Mouse (Mus musculus) cortical plate, adult 2 months (tissue): ENCODE measurements at regions not wholly inside any gene's neighbourhood (a gene's known extent, or its start where the extent isn't known, plus 50 kb on each side); places are given as distances from the start of the nearest gene placed in this dataset.

Source experiments
- H3K27ac ChIP-seq: fragments of 200-500 bp; 2 replicates; pipeline ENCODE4 v1.5.1; 2012; ENCODE audit warnings: low read length, control low read depth, inconsistent platforms; ENCODE audit not compliant: insufficient read depth
- H3K4me1 ChIP-seq: fragments of 200-500 bp; 2 replicates; pipeline ENCODE4 v1.6.1; 2011; ENCODE audit warnings: low read length; ENCODE audit not compliant: control insufficient read depth, insufficient read depth
- H3K4me3 ChIP-seq: fragments of 200-500 bp; 2 replicates; pipeline ENCODE4 v1.5.1; 2011; ENCODE audit warnings: mild to moderate bottlenecking, low read length, control low read depth; ENCODE audit not compliant: insufficient read depth
- CTCF ChIP-seq: fragments of 200-500 bp; IDR thresholded peaks from 2 replicates; pipeline ENCODE4 v1.5.1; 2011; ENCODE audit warnings: mild to moderate bottlenecking, control low read depth, low read length; ENCODE audit not compliant: insufficient read depth; ENCODE audit errors: extremely low read depth
- POLR2A ChIP-seq: fragments of 200-500 bp; IDR thresholded peaks from 2 replicates; pipeline ENCODE4 v1.6.1; 2011; ENCODE audit warnings: mild to moderate bottlenecking, low read length, control low read depth; ENCODE audit not compliant: insufficient read depth; ENCODE audit errors: extremely low read depth

DNA sequence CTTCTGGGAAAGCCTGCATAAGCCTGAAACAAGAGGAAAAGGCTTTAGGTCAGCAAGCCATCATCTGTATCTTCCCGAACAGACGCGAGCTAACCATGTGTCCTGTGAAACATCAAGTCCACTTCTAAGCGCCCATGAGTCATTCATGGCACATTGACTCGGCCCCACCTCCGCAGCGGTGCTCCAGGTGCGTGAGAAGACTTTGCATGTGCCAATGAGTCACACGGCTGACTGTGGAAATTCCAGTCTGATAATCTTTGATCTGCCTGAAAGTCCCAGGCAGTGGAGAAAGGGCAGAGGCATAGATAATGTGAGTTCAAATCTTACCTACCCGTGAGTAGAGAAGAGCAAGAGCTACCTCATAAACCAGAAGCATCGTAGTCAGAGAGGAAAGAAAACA, 137.8 kb downstream of the Pfkfb3 start:
- no peak for TF ChIP-seq CTCF
- TF ChIP-seq POLR2A = no peak
- no peak overlapping the region for H3K27ac ChIP-seq

DNA sequence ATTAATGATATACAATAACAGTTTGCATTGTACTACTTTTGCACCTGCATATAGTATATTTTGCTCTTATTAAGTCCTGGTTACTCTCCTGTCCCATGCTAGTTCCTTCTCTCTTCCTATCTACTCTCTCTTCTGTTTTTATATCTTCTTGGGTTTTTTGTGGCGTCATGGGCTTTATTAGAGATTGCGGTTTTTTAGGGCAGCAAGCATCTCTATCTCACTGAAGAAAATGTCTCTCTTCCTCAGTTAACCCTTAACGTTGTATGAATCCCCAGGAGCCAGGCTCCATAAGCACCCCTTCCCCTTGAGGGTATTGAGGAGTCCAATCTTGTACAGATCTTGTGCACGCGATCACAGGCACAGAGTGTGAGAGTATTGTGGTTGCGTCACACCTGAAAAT, 141.4 kb downstream of the Pfkfb3 start:
- Histone ChIP-seq H3K4me3 (no peak overlapping the region), H3K4me1 (no peaks in the 10 kb centered on the region), H3K27ac (no peak overlapping the region)
- TF ChIP-seq POLR2A (no peak), CTCF (no peak)

More for the DNA sequence above, 137.8 kb downstream of the Pfkfb3 start:
- Histone ChIP-seq H3K4me3 (no peak overlapping the region), H3K4me1 (no peaks in the 10 kb centered on the region)

DNA sequence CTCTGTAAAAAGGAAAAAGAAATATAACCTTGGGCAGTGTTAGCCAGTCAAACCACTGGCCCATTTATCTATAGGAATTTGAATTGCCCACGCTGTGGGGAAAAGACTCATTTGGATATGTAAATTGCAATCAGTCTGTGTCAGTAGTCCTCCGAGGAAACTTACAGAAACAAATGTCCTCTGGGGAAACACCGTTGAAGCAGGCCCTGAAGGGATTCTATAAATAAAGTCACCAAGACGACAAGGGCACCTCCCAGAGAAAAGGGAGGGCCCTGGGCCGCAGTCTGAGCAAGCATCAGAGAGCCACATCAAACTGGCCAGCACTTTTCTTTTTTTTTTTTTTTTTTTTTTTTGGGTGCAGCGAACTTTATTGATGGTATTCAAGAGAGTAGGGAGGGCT, 145.4 kb downstream of the Pfkfb3 start:
- TF ChIP-seq CTCF = no peak
- TF ChIP-seq POLR2A = no peak
- no peak overlapping the region for H3K27ac ChIP-seq
- H3K4me1 ChIP-seq = no peaks in the 10 kb centered on the region
- no peak overlapping the region for H3K4me3 ChIP-seq

DNA sequence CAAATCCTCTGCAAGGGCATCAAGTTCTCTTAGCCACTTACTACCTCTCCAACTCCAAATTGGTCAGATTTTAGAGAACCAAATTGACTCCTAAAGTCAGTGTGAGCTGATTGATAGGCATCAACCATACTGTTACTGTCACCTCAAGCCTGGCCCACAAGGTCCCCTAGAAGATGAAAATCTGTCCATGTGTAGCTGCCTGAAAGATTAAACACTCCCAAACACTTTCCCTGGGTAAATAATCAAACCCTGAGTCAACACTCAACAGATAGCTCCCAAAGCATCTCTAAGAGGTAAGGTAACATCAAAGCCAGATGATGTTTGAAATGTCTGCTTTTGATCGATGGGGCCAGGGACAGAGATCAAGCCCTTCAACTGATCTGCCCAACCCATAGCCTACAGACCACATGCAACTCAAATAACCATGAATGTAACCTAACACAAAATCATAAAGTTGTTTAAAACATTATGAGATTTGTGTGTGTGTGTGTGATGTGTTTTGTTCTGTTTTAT, 147.7 kb downstream of the Pfkfb3 start:
- TF ChIP-seq POLR2A (no peak), CTCF (no peak)
- no peaks in the 10 kb centered on the region for H3K4me1 ChIP-seq
- no peak overlapping the region for H3K27ac ChIP-seq
- no peak overlapping the region for H3K4me3 ChIP-seq

DNA sequence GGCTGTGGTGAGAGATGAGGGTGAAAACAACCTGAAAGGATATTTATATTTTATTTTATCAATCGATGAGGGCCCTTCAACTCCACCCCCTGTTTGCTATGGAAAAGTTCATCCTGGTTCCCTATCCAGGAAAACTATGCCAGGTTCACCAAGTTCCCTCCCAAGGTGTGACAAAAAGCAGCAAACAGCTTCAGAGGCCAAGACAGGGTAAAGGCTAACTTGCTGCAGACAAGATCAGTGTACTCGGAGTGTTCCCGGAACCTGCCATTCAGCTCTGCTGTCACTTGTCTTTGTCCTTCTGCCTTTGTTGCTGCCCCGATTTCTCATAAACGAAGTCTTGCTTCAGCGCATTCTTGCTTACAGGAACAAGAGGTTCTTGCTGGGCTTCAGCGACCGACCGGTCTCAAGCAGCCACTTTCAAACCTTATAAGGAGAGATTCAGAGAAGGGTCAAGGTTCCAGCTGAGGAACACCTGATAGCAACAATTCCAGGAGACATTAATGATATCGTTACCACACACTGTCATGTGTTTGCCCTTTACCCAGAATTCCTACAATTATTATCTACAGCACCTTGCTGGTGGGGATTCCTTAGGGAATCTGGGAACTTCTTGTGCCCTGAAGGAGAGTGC, 151.5 kb downstream of the Pfkfb3 start:
- TF ChIP-seq CTCF = no peak
- TF ChIP-seq POLR2A = no peak
- Histone ChIP-seq H3K4me3 (no peak overlapping the region), H3K4me1 (no peaks in the 10 kb centered on the region), H3K27ac (no peak overlapping the region)

DNA sequence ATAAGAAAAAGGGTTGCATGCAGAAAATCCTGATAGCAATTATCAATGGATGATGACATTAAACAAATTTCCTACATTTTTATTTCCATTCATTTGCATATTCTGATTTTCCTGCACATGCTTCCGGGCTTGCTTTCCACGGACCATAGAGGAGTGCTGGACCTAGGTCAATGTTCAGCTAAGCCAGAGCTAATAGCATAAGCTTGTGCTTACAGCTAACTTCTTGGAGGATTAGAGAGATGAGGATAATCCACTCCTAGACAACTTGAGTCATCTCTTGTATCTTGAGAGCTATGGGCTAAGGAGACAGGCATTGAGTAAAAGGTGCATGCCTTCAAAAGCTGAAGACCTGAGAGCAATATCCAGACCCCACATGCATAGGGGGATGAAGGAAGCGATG, 154.5 kb downstream of the Pfkfb3 start:
- no peak overlapping the region for H3K27ac ChIP-seq
- no peak overlapping the region for H3K4me3 ChIP-seq
- TF ChIP-seq POLR2A = no peak
- TF ChIP-seq CTCF = no peak
- H3K4me1 ChIP-seq = no peaks in the 10 kb centered on the region

DNA sequence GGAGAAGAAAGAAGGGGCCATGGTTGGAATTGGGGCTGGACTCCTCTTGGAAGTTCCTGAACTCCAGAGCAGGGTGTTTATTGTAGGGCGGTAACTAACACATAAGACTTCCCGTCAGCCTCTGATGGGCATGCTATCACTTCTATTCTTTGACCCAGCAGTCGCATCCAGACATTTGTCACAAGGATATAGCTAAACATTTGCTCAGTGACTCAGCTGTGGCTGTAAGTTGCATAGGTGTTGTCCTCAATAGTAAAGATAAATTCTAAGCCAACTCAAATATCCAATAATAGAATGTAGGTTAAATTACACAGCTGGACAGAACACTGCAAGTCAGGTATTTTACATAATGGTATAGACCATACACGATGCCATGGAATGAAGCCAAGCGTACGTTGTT, 154.9 kb downstream of the Pfkfb3 start:
- H3K27ac ChIP-seq = no peak overlapping the region
- no peak overlapping the region for H3K4me3 ChIP-seq
- H3K4me1 ChIP-seq = no peaks in the 10 kb centered on the region
- no peak for TF ChIP-seq POLR2A
- no peak for TF ChIP-seq CTCF

DNA sequence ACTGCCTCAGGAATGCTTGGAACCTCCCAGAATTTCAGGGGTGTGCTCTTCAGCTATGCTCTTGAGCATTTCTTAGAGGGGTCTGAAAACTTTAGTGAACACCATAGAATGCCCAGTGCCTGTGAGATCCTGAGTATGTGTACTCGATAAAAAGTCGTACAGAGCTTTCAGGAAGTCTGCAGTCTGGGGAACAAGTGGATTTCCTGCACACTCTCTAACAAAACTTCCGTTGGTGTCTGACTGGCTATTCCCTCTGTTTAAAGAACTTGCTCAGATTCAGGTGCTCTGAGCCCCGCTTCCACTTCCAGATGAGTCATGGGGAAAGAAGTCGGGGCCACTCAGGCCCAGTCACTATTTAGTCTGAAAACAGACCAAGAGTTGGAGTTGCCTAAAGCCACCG, 155.5 kb downstream of the Pfkfb3 start:
- TF ChIP-seq CTCF (no peak), POLR2A (no peak)
- Histone ChIP-seq H3K27ac (peak overlapping the region; percentile 13; the same call in 1 of the 2 replicates), H3K4me1 (no peaks in the 10 kb centered on the region), H3K4me3 (no peak overlapping the region)

DNA sequence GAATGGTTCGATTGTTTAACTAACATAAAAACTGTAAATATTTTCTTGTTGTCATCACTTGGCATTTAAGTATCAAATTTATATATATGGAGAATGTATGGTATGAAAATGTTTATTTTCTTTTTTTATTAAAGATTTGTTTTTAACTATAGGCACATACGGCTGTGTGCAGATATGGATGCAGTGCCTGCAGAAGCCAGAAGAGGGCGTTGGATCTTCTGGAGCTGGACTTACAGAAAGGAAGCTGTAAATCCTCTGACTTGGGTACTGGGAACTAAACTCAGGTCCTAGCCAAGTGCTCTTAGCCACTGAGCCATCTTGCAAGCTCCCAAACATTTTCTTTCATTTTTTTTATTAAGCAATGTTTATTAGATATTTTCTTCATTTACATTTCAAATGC, 157.0 kb downstream of the Pfkfb3 start:
- no peak for TF ChIP-seq POLR2A
- no peak for TF ChIP-seq CTCF
- Histone ChIP-seq H3K4me3 (no peak overlapping the region), H3K27ac (no peak overlapping the region), H3K4me1 (no peaks in the 10 kb centered on the region)

DNA sequence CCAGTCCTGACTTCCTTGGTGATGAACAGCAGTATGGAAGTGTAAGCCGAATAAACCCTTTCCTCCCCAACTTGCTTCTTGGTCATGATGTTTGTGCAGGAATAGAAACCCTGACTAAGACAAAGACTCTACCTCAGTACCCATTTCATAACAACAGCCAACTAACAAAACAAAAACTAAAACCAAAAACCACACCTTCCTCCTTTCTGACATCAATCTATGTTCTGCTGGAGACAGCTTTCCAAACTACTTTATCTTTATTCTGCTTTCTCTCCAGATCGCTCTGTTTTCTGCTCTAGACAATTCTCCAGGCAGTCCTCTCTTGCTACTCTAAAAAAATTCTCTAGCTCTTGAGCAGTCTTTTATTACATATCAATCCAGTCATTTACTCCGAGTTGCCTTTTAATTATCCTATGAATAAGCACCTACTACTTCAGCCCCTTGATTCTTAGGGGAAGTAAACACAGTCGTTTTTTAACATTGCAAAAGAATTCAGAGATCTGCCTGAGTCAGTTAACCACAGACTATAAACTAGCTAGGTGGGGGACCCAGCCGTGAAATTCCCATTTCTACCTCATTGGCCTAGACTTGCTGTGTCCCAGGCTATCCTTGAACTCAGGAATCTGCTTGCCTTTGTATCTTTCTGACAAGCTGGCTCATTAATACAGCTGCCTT, 159.1 kb downstream of the Pfkfb3 start:
- Histone ChIP-seq H3K4me1 (no peaks in the 10 kb centered on the region), H3K27ac (no peak overlapping the region), H3K4me3 (no peak overlapping the region)
- TF ChIP-seq CTCF (no peak), POLR2A (no peak)
